Comparison of ENCODE assay signal across 8 mouse cellular contexts in genomic region chr3:121093509-121093908, GRCm38 (mm10).
DNase-seq lines count a peak whose midpoint lies in the region; ATAC-seq and TF ChIP-seq lines count a peak whose summit lies in the region.

No protein-coding gene starts in this region.

- no peak for DNase-seq in frontal cortex, postnatal 14 days (ENCODE audit: low spot score in 2 of 2)
- DNase-seq in neural tube, embryonic 11.5 days (ENCODE audit: low spot score), result peak; percentile 48
- DNase-seq in cerebellum, adult 18-20 months, result peak; percentile 80 to 83
- DNase-seq in forebrain, postnatal 0 days, result peak; percentile 65
- DNase-seq in lung, postnatal 14 days, result peak; percentile 62
- DNase-seq in thymus, postnatal 25 days, result peak; percentile 22

- H3K27ac ChIP-seq in neural tube, embryonic 11.5 days (ENCODE audit: low read depth, low read length), result no peak overlapping the region
- H3K27ac ChIP-seq in neural tube, embryonic 15.5 days (replicated peaks), result no peak overlapping the region
- no peak overlapping the region for H3K27ac ChIP-seq in forebrain, postnatal 0 days (ENCODE audit: low read depth, low read length)

- H3K36me3 ChIP-seq in neural tube, embryonic 11.5 days (ENCODE audit: control insufficient read depth, insufficient read depth, low read length), result no peaks in the 10 kb centered on the region
- H3K36me3 ChIP-seq in neural tube, embryonic 15.5 days, result no peaks in the 10 kb centered on the region
- H3K36me3 ChIP-seq in forebrain, postnatal 0 days (ENCODE audit: insufficient read depth), result no peaks in the 10 kb centered on the region

- no peak overlapping the region for H3K9ac ChIP-seq in neural tube, embryonic 11.5 days (ENCODE audit: low read length)
- H3K9ac ChIP-seq in neural tube, embryonic 15.5 days (replicated peaks), result no peak overlapping the region
- no peak overlapping the region for H3K9ac ChIP-seq in forebrain, postnatal 0 days

- H3K27me3 ChIP-seq in neural tube, embryonic 11.5 days (ENCODE audit: control insufficient read depth, insufficient read depth, low read length), result no peaks in the 10 kb centered on the region
- H3K27me3 ChIP-seq in neural tube, embryonic 15.5 days (replicated peaks), result no peaks in the 10 kb centered on the region
- no peaks in the 10 kb centered on the region for H3K27me3 ChIP-seq in forebrain, postnatal 0 days (ENCODE audit: insufficient read depth, low read length)

- peak; percentile 65 for TF ChIP-seq CTCF in forebrain, postnatal 0 days (IDR thresholded peaks at IDR 0.05; ENCODE audit: low read depth)

- no peaks in the 10 kb centered on the region for H3K4me1 ChIP-seq in neural tube, embryonic 11.5 days (ENCODE audit: control insufficient read depth, insufficient read depth, low read length)
- no peaks in the 10 kb centered on the region for H3K4me1 ChIP-seq in neural tube, embryonic 15.5 days
- H3K4me1 ChIP-seq in forebrain, postnatal 0 days (ENCODE audit: insufficient read depth), result no peaks in the 10 kb centered on the region

- H3K4me2 ChIP-seq in neural tube, embryonic 11.5 days (ENCODE audit: low read depth), result no peak overlapping the region
- H3K4me2 ChIP-seq in neural tube, embryonic 15.5 days, result no peak overlapping the region
- H3K4me2 ChIP-seq in forebrain, postnatal 0 days (ENCODE audit: low read depth), result no peak overlapping the region

- no peak overlapping the region for H3K4me3 ChIP-seq in neural tube, embryonic 11.5 days (ENCODE audit: low read depth, low read length)
- no peak overlapping the region for H3K4me3 ChIP-seq in neural tube, embryonic 15.5 days (replicated peaks)
- no peak overlapping the region for H3K4me3 ChIP-seq in forebrain, postnatal 0 days (ENCODE audit: low read depth, low read length)

- WGBS in neural tube, embryonic 11.5 days, result 51% methylated on average over 6 of the region's 6 CpGs
- 46% methylated on average over 6 of the region's 6 CpGs for WGBS in neural tube, embryonic 15.5 days
- WGBS in forebrain, postnatal 0 days, result 47% methylated on average over 6 of the region's 6 CpGs

- peak; percentile 70 for ATAC-seq in frontal cortex, adult (ENCODE audit: low TSS enrichment)
- peak; percentile 49; the same call in 1 of the 2 replicates for ATAC-seq in neural tube, embryonic 11.5 days (ENCODE audit: insufficient read depth, low FRiP score, low TSS enrichment)
- no peak for ATAC-seq in neural tube, embryonic 15.5 days (ENCODE audit: low FRiP score)
- ATAC-seq in forebrain, postnatal 0 days, result no peak

- no peaks in the 10 kb centered on the region for H3K9me3 ChIP-seq in neural tube, embryonic 11.5 days (ENCODE audit: control insufficient read depth, low read length)
- no peaks in the 10 kb centered on the region for H3K9me3 ChIP-seq in neural tube, embryonic 15.5 days (replicated peaks)
- no peaks in the 10 kb centered on the region for H3K9me3 ChIP-seq in forebrain, postnatal 0 days (ENCODE audit: low read length)

Comparison
In these comparisons a context has a peak if more than half of its experiments do, and no peak if none do; other contexts are left out.
1. ATAC-seq: peak in frontal cortex, adult (single experiment) and neural tube, embryonic 11.5 days (single experiment); none in neural tube, embryonic 15.5 days (single experiment) and forebrain, postnatal 0 days (single experiment).
2. DNase-seq: peak in neural tube, embryonic 11.5 days (single experiment), cerebellum, adult 18-20 months (2 of 2), forebrain, postnatal 0 days (single experiment), lung, postnatal 14 days (single experiment) and thymus, postnatal 25 days (single experiment); none in frontal cortex, postnatal 14 days (0 of 2).